In genomic region chrX:93700528-93701225, GRCm38 (mm10) we compare ENCODE assay signal across 8 mouse cellular contexts. TPM values are rescaled to one million over a fixed set of nuclear protein-coding genes. Genes with fewer than 3 reads are reported as not detected.
A peak's percentile ranks its signal among the peaks of the same experiment; 100 is the strongest.
DNase-seq lines count a peak whose midpoint lies in the region; ATAC-seq and TF ChIP-seq lines count a peak whose summit lies in the region.

No protein-coding gene starts in this region.

- ATAC-seq in midbrain, embryonic 11.5 days (ENCODE audit: low FRiP score), result no peak
- peak; percentile 66; the same call in 1 of the 2 replicates for ATAC-seq in hindbrain, embryonic 14.5 days (ENCODE audit: low FRiP score)
- ATAC-seq in midbrain, embryonic 12.5 days (ENCODE audit: low FRiP score, low read depth), result peak; percentile 52; the same call in 1 of the 2 replicates

- WGBS in midbrain, embryonic 10.5 days, result 59% methylated on average over 8 of the region's 8 CpGs
- 62% methylated on average over 8 of the region's 8 CpGs for WGBS in midbrain, embryonic 11.5 days
- 46% methylated on average over 8 of the region's 8 CpGs for WGBS in hindbrain, embryonic 14.5 days
- WGBS in midbrain, embryonic 12.5 days, result 60% methylated on average over 8 of the region's 8 CpGs

- no peaks in the 10 kb centered on the region for H3K36me3 ChIP-seq in midbrain, embryonic 10.5 days
- H3K36me3 ChIP-seq in midbrain, embryonic 11.5 days (ENCODE audit: control insufficient read depth, insufficient read depth, low read length), result no peaks in the 10 kb centered on the region
- no peaks in the 10 kb centered on the region for H3K36me3 ChIP-seq in hindbrain, embryonic 14.5 days (replicated peaks; ENCODE audit: control insufficient read depth, insufficient read depth)
- H3K36me3 ChIP-seq in midbrain, embryonic 12.5 days, result no peaks in the 10 kb centered on the region

- H3K9ac ChIP-seq in midbrain, embryonic 11.5 days (ENCODE audit: low read length), result no peak overlapping the region
- no peak overlapping the region for H3K9ac ChIP-seq in hindbrain, embryonic 14.5 days
- no peak overlapping the region for H3K9ac ChIP-seq in midbrain, embryonic 12.5 days (replicated peaks)

- no peak overlapping the region for H3K27ac ChIP-seq in midbrain, embryonic 10.5 days (replicated peaks)
- H3K27ac ChIP-seq in midbrain, embryonic 11.5 days (ENCODE audit: low read depth, low read length), result no peak overlapping the region
- H3K27ac ChIP-seq in gastrocnemius, adult 2 months, result no peak overlapping the region
- no peak overlapping the region for H3K27ac ChIP-seq in hindbrain, embryonic 14.5 days
- H3K27ac ChIP-seq in midbrain, embryonic 12.5 days (replicated peaks), result no peak overlapping the region

- H3K27me3 ChIP-seq in midbrain, embryonic 10.5 days (ENCODE audit: low read depth, poor library complexity, severe bottlenecking), result peaks cover 9% of the 10 kb centered on the region
- no peaks in the 10 kb centered on the region for H3K27me3 ChIP-seq in midbrain, embryonic 11.5 days (ENCODE audit: control insufficient read depth, insufficient read depth, low read length)
- H3K27me3 ChIP-seq in hindbrain, embryonic 14.5 days (ENCODE audit: control insufficient read depth, insufficient read depth, low read length), result no peaks in the 10 kb centered on the region
- H3K27me3 ChIP-seq in midbrain, embryonic 12.5 days, result no peaks in the 10 kb centered on the region

- no peak for TF ChIP-seq CTCF in gastrocnemius, adult 2 months (IDR thresholded peaks at IDR 0.05)

- DNase-seq in midbrain, embryonic 10.5 days (ENCODE audit: low spot score), result peak; percentile 12
- no peak for DNase-seq in midbrain, embryonic 11.5 days (ENCODE audit: low spot score, missing footprints)
- peak; percentile 57 to 69 for DNase-seq in cerebellum, postnatal 14 days
- peak; percentile 62 for DNase-seq in gastrocnemius, adult 2 months
- peak; percentile 54 for DNase-seq in hindbrain, embryonic 14.5 days (ENCODE audit: low spot score)
- DNase-seq in left cerebral cortex, postnatal 10 days (ENCODE audit: extremely low spot score in 1 of 2, low spot score in 2 of 2), result peak; percentile 30 to 67
- DNase-seq in spleen, postnatal 36 days (ENCODE audit: low spot score in 2 of 2), result peak; percentile 63 to 73

- intact Hi-C loops in gastrocnemius, adult 2 months (cut with DNase I), result no loop called here
- intact Hi-C loops in left cerebral cortex, postnatal 10 days (cut with DNase I), result no loop called here

- H3K4me3 ChIP-seq in midbrain, embryonic 10.5 days, result no peak overlapping the region
- H3K4me3 ChIP-seq in midbrain, embryonic 11.5 days (ENCODE audit: low read depth, low read length), result no peak overlapping the region
- H3K4me3 ChIP-seq in gastrocnemius, adult 2 months, result no peak overlapping the region
- no peak overlapping the region for H3K4me3 ChIP-seq in hindbrain, embryonic 14.5 days (replicated peaks; ENCODE audit: low read length)
- H3K4me3 ChIP-seq in midbrain, embryonic 12.5 days, result no peak overlapping the region

- no peak overlapping the region for H3K4me2 ChIP-seq in midbrain, embryonic 11.5 days
- no peak overlapping the region for H3K4me2 ChIP-seq in hindbrain, embryonic 14.5 days (replicated peaks)
- no peak overlapping the region for H3K4me2 ChIP-seq in midbrain, embryonic 12.5 days (replicated peaks)

- no peaks in the 10 kb centered on the region for H3K4me1 ChIP-seq in midbrain, embryonic 10.5 days
- no peaks in the 10 kb centered on the region for H3K4me1 ChIP-seq in midbrain, embryonic 11.5 days (ENCODE audit: control insufficient read depth, insufficient read depth, low read length)
- H3K4me1 ChIP-seq in hindbrain, embryonic 14.5 days (replicated peaks; ENCODE audit: control insufficient read depth, insufficient read depth, low read length), result no peaks in the 10 kb centered on the region
- no peaks in the 10 kb centered on the region; the same call in 1 of the 2 replicates for H3K4me1 ChIP-seq in midbrain, embryonic 12.5 days

- H3K9me3 ChIP-seq in midbrain, embryonic 10.5 days (replicated peaks), result no peaks in the 10 kb centered on the region
- H3K9me3 ChIP-seq in midbrain, embryonic 11.5 days (ENCODE audit: control insufficient read depth, low read length), result no peaks in the 10 kb centered on the region
- no peaks in the 10 kb centered on the region for H3K9me3 ChIP-seq in hindbrain, embryonic 14.5 days (ENCODE audit: control insufficient read depth, low read length)
- no peaks in the 10 kb centered on the region for H3K9me3 ChIP-seq in midbrain, embryonic 12.5 days

RNA-seq across cellular contexts. Expression of gene Pcyt1b, which starts 46.0 kb away (rescaled TPM):
- 4.1 and 8.0 TPM in 2 replicates for polyA plus RNA-seq in midbrain, embryonic 10.5 days (2016; fragmentation: Nextera tagmentation; extraction: Ambion mirVana)
- 7.2 and 9.6 TPM in 2 replicates for polyA plus RNA-seq in midbrain, embryonic 11.5 days (2014; fragmentation: Nextera tagmentation; extraction: Ambion mirVana)
- under 1 TPM; 0.05 to 0.08 TPM for total RNA-seq in gastrocnemius, adult 2 months (2021)
- 19.5 and 19.7 TPM in 2 replicates for polyA plus RNA-seq in hindbrain, embryonic 14.5 days (2014; fragmentation: Nextera tagmentation; extraction: Ambion mirVana)
- 10 to 100 TPM; 57.9 to 62.5 TPM for total RNA-seq in left cerebral cortex, postnatal 10 days (2021)
- polyA plus RNA-seq in midbrain, embryonic 12.5 days (2016; fragmentation: Nextera tagmentation; extraction: Ambion mirVana), result 15.0 and 16.7 TPM in 2 replicates
